Mouse (Mus musculus): ENCODE data around the gene Gpc5. TPM values are rescaled to one million over a fixed set of nuclear protein-coding genes. Genes with fewer than 3 reads are reported as not detected.

The Gpc5 gene
- 17.4 and 21.3 TPM in 2 replicates for polyA plus RNA-seq (2015; fragmentation: Nextera tagmentation; extraction: Ambion mirVana)

DNA sequence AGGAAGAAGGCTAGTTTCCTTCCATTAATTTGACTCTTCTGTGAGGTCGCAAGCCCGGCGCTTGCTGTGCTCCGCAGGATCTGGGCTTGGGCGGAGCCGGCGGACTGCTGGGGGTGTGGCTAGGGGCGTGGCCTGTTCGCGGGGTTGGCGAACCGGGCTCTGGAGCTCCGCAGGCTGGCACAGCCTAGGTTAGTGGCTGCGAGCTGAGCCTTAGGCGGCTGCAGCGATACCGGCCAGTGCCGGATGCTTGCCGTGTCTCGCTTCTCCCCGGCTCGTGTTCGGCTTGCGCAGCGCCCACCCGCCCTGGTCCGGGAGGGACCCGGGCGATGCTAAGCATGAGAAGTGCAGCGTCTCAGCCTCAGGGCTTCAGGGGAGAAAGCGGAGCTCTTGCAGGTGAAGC is at the start of gene Gpc5:
Gene Gpc5 (plus strand): TSS at position 135 of the 400 bp plus-strand sequence.
- Histone ChIP-seq H3K4me2 (peak within 1 kb of the TSS; percentile 97), H3K27me3 (replicated peaks) (peaks cover 33% of the 10 kb centered on the region), H3K9ac (replicated peaks) (peak within 1 kb of the TSS; percentile 63), H3K4me3 (replicated peaks) (peak within 1 kb of the TSS; percentile 64), H3K36me3 (no peaks in the 10 kb centered on the region), H3K27ac (replicated peaks) (peak within 1 kb of the TSS; percentile 30), H3K4me1 (peaks cover 9% of the 10 kb centered on the region), H3K9me3 (replicated peaks) (no peaks in the 10 kb centered on the region)
- peak; percentile 99 for ATAC-seq (ENCODE audit: low FRiP score)
- 1% methylated on average over 31 of the region's 31 CpGs for WGBS

DNA sequence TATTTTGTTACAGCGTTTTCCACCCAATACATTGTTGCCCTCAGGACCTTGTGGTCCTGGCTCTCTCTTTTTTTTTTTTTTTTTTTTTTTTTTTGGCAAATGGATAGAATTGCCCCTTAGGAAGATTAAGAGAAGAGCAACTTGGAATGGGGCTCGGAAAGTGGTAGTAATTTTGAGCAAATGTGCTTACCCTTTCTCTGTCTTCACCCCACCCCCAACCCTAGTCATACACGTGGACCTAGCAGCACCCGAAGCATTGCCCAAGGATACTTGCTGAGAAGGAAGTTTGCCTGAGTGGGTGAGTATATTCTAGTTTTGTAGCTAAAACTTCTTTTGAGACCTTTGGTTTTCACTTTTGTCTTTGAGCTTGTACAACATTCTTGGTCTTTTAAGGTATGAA is 49.4 kb upstream of the Gpc5 start:
- H3K4me3 ChIP-seq (replicated peaks), result peak overlapping the region; percentile 82
- H3K27ac ChIP-seq (replicated peaks), result no peak overlapping the region
- peak overlapping the region; percentile 92 for H3K4me2 ChIP-seq
- peaks cover 19% of the 10 kb centered on the region for H3K36me3 ChIP-seq
- 0% methylated on average over 4 of the region's 4 CpGs for WGBS
- no peaks in the 10 kb centered on the region for H3K27me3 ChIP-seq (replicated peaks)
- H3K9me3 ChIP-seq (replicated peaks), result no peaks in the 10 kb centered on the region
- ATAC-seq (ENCODE audit: low FRiP score), result no peak
- H3K4me1 ChIP-seq, result peaks cover 28% of the 10 kb centered on the region
- peak overlapping the region; percentile 79; the same call in 1 of the 2 replicates for H3K9ac ChIP-seq (replicated peaks)

DNA sequence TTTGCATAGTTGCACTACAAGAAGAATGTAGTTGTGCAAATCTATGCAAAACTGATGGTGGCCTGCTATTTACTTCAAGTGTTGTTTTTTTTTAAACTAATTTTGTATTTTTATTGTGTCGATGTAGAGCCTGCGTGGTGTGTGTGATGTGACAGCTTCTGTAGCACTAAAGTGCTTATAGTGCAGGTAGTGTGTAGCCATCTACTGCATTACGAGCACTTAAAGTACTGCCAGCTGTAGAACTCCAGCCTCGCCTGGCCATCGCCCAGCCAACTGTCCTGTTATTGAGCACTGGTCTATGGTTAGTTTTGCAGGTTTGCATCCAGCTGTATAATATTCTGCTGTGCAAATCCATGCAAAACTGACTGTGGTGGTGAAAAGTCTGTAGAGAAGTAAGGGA is 48.0 kb upstream of the Gpc5 start:
- no peak overlapping the region for H3K4me3 ChIP-seq (replicated peaks)
- no peaks in the 10 kb centered on the region for H3K9me3 ChIP-seq (replicated peaks)
- no peak overlapping the region for H3K27ac ChIP-seq (replicated peaks)
- H3K9ac ChIP-seq (replicated peaks), result no peak overlapping the region
- 86% methylated on average over 5 of the region's 5 CpGs for WGBS
- no peaks in the 10 kb centered on the region for H3K27me3 ChIP-seq (replicated peaks)
- ATAC-seq (ENCODE audit: low FRiP score), result no peak
- H3K36me3 ChIP-seq, result peaks cover 22% of the 10 kb centered on the region
- peak overlapping the region; percentile 15; the same call in 1 of the 2 replicates for H3K4me2 ChIP-seq
- peaks cover 28% of the 10 kb centered on the region for H3K4me1 ChIP-seq

DNA sequence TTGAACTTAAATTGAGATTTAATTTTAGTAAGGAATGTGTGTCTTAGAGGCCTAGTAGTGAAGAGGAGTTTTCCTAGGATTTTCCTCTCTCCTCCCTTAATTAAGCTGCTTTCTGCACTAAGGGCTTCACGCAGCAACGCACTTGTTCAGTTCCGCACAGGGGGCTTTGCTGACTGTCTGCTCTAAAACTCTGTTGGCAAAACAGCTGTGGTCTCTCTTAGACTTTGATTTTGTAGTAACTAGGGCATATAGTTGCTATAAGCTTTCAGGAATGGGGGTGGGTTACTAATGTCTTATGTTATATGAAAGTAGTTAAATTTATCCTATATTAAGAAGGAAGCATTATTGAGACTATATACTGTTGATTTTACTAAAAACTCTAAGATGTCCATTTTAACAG is 46.3 kb upstream of the Gpc5 start:
- no peak for ATAC-seq (ENCODE audit: low FRiP score)
- Histone ChIP-seq H3K36me3 (peaks cover 22% of the 10 kb centered on the region), H3K4me1 (peaks cover 23% of the 10 kb centered on the region)

DNA sequence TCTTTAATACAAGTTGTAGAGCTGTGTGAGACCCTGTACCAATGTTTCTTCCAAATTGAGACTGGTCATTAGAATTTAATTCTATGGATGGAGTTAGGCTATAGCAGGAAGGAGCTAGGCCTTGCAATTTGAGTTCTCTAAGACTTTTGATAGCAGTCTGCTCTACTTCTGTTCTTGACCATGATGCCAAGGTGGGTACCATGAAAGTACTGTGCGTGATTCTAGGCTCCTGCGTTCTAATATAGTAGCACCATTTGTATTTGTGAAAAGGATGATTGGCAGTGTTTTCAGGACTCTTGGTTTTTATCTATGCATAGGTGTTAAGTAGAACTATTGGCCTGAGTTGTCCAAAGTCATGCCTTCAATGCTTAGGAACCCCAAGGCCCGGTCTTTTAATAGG is 44.7 kb upstream of the Gpc5 start:
- 87% methylated on average over 3 of the region's 3 CpGs for WGBS
- H3K4me2 ChIP-seq, result no peak overlapping the region
- peaks cover 22% of the 10 kb centered on the region for H3K36me3 ChIP-seq
- H3K4me1 ChIP-seq, result peaks cover 22% of the 10 kb centered on the region
- no peaks in the 10 kb centered on the region for H3K9me3 ChIP-seq (replicated peaks)
- H3K27me3 ChIP-seq (replicated peaks), result no peaks in the 10 kb centered on the region
- no peak overlapping the region for H3K9ac ChIP-seq (replicated peaks)
- ATAC-seq (ENCODE audit: low FRiP score), result no peak
- H3K4me3 ChIP-seq (replicated peaks), result no peak overlapping the region
- no peak overlapping the region for H3K27ac ChIP-seq (replicated peaks)

More for the DNA sequence above, 46.3 kb upstream of the Gpc5 start:
- Histone ChIP-seq H3K4me3 (replicated peaks) (no peak overlapping the region), H3K4me2 (no peak overlapping the region), H3K27me3 (replicated peaks) (no peaks in the 10 kb centered on the region), H3K27ac (replicated peaks) (no peak overlapping the region), H3K9ac (replicated peaks) (no peak overlapping the region), H3K9me3 (replicated peaks) (no peaks in the 10 kb centered on the region)
- WGBS, result 81% methylated on average over 3 of the region's 3 CpGs

DNA sequence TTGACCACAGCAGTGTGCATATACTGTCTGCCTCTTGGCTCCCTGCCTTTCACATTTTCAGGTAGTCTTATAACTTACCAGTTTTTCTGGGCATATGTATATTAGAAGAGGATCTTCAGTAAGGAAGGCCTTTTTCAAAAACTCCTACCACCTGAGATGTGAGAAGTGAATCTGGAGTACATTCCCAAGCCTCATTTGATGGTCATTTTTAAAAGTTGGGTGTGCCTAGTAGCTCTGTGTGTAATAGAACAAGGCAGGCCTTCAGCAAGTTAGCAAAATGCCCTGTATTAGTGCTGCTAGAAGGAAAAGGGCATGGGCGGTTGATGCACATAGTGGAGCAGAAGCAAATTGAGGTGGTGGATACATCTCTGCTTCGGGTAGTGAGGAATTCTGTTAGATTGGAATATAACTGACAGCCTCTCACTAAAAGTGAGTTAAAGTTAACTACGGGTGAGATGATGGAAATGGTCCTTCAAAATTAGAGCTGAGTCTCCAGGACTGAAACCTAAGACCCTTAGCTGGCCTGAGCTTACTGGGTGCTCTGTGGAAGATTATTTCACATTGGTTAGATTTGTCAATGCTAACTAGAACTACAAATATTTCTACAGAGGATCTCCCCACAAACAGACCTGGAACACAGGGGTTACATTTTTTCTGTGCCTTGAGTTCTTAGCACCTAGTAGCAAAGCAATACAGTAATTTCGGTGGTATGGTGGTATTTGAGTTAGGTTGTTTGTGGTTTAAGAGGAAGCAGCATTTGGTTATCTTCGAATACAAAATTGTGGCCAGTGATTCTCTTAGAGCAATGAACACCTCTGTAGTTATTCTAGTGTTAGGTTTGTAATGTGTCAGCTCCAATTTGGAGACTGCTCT is 43.8 kb upstream of the Gpc5 start:
- WGBS, result 63% methylated on average over 5 of the region's 5 CpGs
- H3K27me3 ChIP-seq (replicated peaks), result no peaks in the 10 kb centered on the region
- no peak overlapping the region for H3K4me3 ChIP-seq (replicated peaks)
- no peak overlapping the region for H3K9ac ChIP-seq (replicated peaks)
- no peak overlapping the region for H3K4me2 ChIP-seq
- no peaks in the 10 kb centered on the region for H3K9me3 ChIP-seq (replicated peaks)
- no peak overlapping the region for H3K27ac ChIP-seq (replicated peaks)
- no peak for ATAC-seq (ENCODE audit: low FRiP score)
- peaks cover 14% of the 10 kb centered on the region for H3K4me1 ChIP-seq
- H3K36me3 ChIP-seq, result peaks cover 22% of the 10 kb centered on the region

DNA sequence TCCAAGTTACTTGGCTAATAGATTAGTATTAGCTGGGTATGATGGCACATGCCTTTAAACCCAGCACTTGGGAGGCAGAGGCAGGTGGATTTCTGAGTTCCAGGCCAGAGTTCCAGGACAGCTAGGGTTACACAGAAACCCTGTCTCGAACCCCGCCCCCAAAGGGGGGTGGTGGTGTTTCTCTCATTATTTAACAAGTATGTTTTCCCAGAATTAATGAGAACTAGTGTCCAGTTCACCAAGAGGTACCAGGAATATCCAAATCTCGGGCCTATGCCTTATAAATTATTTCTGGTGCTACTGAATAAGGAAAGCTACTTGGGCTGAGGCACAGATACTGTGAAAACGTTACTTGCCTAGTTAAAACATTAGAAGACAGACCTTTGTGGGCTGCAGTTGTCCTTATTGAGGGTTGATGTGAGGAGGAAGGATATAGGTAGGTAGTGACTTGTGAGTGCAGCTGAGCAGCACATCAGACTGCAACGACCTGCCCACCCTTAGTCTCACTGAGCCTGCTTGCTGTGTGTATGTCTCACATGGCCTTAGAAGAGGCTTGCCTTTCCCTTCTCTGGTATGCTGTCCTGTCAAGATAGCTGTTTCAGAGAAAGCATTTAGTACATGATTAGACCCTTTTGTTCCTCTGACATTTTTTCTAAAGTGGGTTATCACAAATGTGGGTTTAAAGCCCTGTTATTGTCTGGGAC is 43.0 kb upstream of the Gpc5 start:
- ATAC-seq (ENCODE audit: low FRiP score), result no peak
- H3K4me3 ChIP-seq (replicated peaks), result no peak overlapping the region
- H3K4me2 ChIP-seq, result no peak overlapping the region
- H3K36me3 ChIP-seq, result peaks cover 17% of the 10 kb centered on the region
- peaks cover 6% of the 10 kb centered on the region for H3K4me1 ChIP-seq
- 40% methylated on average over 5 of the region's 5 CpGs for WGBS
- no peak overlapping the region for H3K9ac ChIP-seq (replicated peaks)
- H3K9me3 ChIP-seq (replicated peaks), result no peaks in the 10 kb centered on the region
- H3K27me3 ChIP-seq (replicated peaks), result no peaks in the 10 kb centered on the region
- no peak overlapping the region for H3K27ac ChIP-seq (replicated peaks)

DNA sequence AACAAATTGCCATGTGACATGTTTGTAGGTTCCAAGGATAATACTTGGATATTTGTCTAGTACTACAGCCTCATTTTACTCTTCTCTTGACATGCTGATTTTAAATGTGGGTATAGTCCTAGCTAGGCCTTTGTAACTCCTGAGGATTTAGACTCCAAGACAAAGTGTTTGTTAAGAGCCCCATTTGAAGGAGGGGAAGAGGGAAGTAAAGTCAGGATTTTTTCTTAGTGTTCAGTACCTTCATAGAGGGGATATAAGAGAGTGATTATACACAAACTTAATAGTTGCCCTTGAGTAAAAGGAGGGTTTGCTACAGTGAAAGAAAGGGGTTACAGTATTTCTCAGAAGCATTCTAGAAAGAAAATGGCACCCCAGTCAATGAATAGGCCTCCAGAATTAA is 42.2 kb upstream of the Gpc5 start:
- Histone ChIP-seq H3K4me1 (peaks cover 2% of the 10 kb centered on the region; the same call in 1 of the 2 replicates), H3K36me3 (peaks cover 14% of the 10 kb centered on the region), H3K9me3 (replicated peaks) (no peaks in the 10 kb centered on the region), H3K4me3 (replicated peaks) (no peak overlapping the region), H3K4me2 (no peak overlapping the region), H3K9ac (replicated peaks) (no peak overlapping the region), H3K27ac (replicated peaks) (no peak overlapping the region), H3K27me3 (replicated peaks) (no peaks in the 10 kb centered on the region)
- ATAC-seq (ENCODE audit: low FRiP score), result no peak

DNA sequence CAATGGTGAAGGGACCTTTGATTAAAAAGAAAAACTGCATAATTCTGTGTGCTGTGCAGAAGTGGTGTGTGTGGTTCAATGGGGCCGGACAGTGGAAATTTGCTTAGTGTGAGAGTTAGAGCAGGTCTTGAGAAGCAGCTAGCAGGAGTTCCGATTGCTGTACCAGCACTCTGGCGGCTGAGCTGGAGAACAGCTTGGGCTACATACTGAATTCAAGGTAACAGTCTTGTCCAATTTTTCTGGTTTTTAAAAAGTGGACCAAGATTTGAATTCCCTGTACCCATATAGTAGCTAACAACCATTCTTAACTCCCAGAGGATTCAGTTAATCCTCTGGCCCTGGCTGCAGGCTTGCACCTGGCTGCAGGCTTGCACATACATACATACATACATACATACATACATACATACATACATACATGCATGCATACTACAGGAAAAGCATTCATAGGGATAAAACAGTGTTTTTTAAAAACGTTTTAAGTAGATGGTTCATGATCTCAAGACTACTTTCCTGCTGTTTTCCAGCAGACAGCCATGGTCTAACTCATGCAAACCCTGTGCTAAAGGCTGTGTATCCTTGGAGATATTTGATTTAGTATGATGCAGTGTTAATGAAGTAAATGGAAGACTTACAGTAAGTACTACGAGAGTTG is 40.8 kb upstream of the Gpc5 start:
- Histone ChIP-seq H3K4me2 (no peak overlapping the region), H3K36me3 (peaks cover 14% of the 10 kb centered on the region), H3K27ac (replicated peaks) (no peak overlapping the region), H3K4me3 (replicated peaks) (no peak overlapping the region), H3K4me1 (no peaks in the 10 kb centered on the region), H3K9me3 (replicated peaks) (no peaks in the 10 kb centered on the region), H3K9ac (replicated peaks) (no peak overlapping the region), H3K27me3 (replicated peaks) (no peaks in the 10 kb centered on the region)
- 83% methylated on average over 5 of the region's 5 CpGs for WGBS
- no peak for ATAC-seq (ENCODE audit: low FRiP score)

DNA sequence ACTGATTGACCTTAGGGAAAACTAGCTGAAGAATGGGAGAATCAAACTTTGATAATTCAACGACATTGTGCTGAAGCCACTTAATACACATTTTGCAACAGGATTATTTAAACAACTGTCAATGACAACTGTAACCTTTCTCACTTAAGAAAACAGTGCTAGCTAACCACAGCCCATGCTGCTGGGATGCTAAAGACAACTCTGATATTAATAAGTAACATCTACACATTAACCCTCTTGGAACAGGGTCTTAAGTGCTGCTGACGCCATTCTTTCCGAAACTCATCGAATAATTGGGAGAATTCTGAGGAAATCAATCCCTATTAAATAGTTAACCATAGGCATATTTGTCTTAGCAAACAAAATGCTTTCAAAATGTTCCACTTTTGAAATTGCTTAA is 39.6 kb upstream of the Gpc5 start:
- Histone ChIP-seq H3K27me3 (replicated peaks) (no peaks in the 10 kb centered on the region), H3K9ac (replicated peaks) (no peak overlapping the region), H3K4me2 (no peak overlapping the region), H3K9me3 (replicated peaks) (no peaks in the 10 kb centered on the region), H3K27ac (replicated peaks) (no peak overlapping the region), H3K36me3 (peaks cover 6% of the 10 kb centered on the region; the same call in 1 of the 2 replicates), H3K4me1 (no peaks in the 10 kb centered on the region), H3K4me3 (replicated peaks) (no peak overlapping the region)
- no peak for ATAC-seq (ENCODE audit: low FRiP score)
- WGBS, result 89% methylated on average over 4 of the region's 4 CpGs

DNA sequence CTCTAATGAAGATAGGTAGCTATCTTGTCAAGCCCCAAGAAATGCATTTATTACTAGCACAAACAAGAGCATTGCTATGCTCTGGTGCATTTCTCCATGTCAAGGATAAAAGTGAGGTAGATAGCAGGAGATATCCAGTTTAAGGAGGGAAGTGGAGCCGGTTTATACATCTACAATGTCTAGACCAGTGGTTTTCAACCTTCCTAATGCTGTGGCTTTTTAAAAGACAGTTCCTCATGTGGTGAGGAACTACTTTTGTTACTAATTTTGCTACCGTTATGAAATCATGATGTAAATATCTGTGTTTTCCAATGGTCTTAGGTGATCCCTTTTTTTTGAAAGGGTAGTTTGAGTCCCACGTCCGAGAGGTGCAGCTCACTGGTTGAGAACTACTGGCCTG is 37.8 kb upstream of the Gpc5 start:
- Histone ChIP-seq H3K4me3 (replicated peaks) (no peak overlapping the region), H3K9me3 (replicated peaks) (no peaks in the 10 kb centered on the region), H3K9ac (replicated peaks) (no peak overlapping the region), H3K27ac (replicated peaks) (no peak overlapping the region), H3K4me1 (no peaks in the 10 kb centered on the region), H3K4me2 (no peak overlapping the region), H3K27me3 (replicated peaks) (no peaks in the 10 kb centered on the region), H3K36me3 (no peaks in the 10 kb centered on the region)
- 94% methylated on average over 4 of the region's 4 CpGs for WGBS
- ATAC-seq (ENCODE audit: low FRiP score), result no peak
